Mouse (Mus musculus): Measurements from ENCODE around the gene Shroom3. TPM values are rescaled to one million over a fixed set of nuclear protein-coding genes. Genes with fewer than 3 reads are reported as not detected.

The Shroom3 gene
- total and polyA plus RNA-seq, 3 experiments = 0.04 to 0.11 TPM; not detected in 1

- Histone ChIP-seq H3K79me2 (replicated peaks; ENCODE audit: control insufficient read depth, extremely low read depth, insufficient read depth, poor library complexity, severe bottlenecking) (no peaks in the 10 kb centered on the region), H3K36me3 (replicated peaks in 1 of 2; ENCODE audit: control insufficient read depth in 1 of 2, insufficient read depth in 1 of 2, low read length in 1 of 2) (no peaks in the 10 kb centered on the region), H3K4me3 (replicated peaks in 1 of 3; ENCODE audit: low read depth in 2 of 3, low read length in 2 of 3, poor library complexity in 1 of 3) (no peak overlapping the region), H3K27ac (ENCODE audit: insufficient read depth, low read depth) (no peak overlapping the region), H3K27me3 (replicated peaks) (no peaks in the 10 kb centered on the region), H3K4me2 (ENCODE audit: insufficient read depth, low read depth, poor library complexity, severe bottlenecking) (no peak overlapping the region), H3K4me1 (ENCODE audit: control insufficient read depth in 1 of 2, insufficient read depth in 2 of 2) (no peaks in the 10 kb centered on the region), H3K9me3 (replicated peaks; ENCODE audit: low read length) (no peaks in the 10 kb centered on the region), H3K9ac (ENCODE audit: insufficient read depth, low read depth) (no peak overlapping the region)
- DNase-seq (ENCODE audit: extremely low read depth) = no peak
- TF ChIP-seq RAD21 (IDR thresholded peaks at IDR 0.05; ENCODE audit: low read depth, low read length) = no peak
- no peak for TF ChIP-seq IRF4 (IDR thresholded peaks at IDR 0.05; ENCODE audit: low read depth, low read length)
- TF ChIP-seq HCFC1 (IDR thresholded peaks at IDR 0.05; ENCODE audit: low read depth, low read length) = no peak
- no peak for TF ChIP-seq MEF2A (IDR thresholded peaks at IDR 0.05; ENCODE audit: borderline replicate concordance, low read depth, low read length)
- no peak for TF ChIP-seq NELFE (IDR thresholded peaks at IDR 0.05; ENCODE audit: low read depth, low read length)
- TF ChIP-seq ZKSCAN1 (IDR thresholded peaks at IDR 0.05; ENCODE audit: borderline replicate concordance, low read depth, low read length) = no peak
- TF ChIP-seq KAT2A (IDR thresholded peaks at IDR 0.05; ENCODE audit: insufficient replicate concordance, low read length) = no peak
- TF ChIP-seq UBTF (IDR thresholded peaks at IDR 0.05; ENCODE audit: low read depth, low read length) = no peak
- no peak for TF ChIP-seq EP300 (IDR thresholded peaks at IDR 0.05; ENCODE audit: low read length)
- no peak for TF ChIP-seq GABPA (IDR thresholded peaks at IDR 0.05; ENCODE audit: insufficient replicate concordance, low read depth, low read length)
- TF ChIP-seq RCOR1 (conservative IDR thresholded peaks at IDR 0.05; ENCODE audit: low read depth, low read length) = no peak
- dilution Hi-C loops (cut with MboI; ENCODE audit: extremely low pct_ligation_motif_present, extremely low pct_unique_long_range_greater_than_20kb, low sequenced_read_pairs) (no loop called here), in situ Hi-C loops (cut with MboI; ENCODE audit: low pct_ligation_motif_present, low pct_unique_long_range_greater_than_20kb, low sequenced_read_pairs) (no loop called here)
Observed at GRCm38 (mm10) chr5:92918170-92918569, 234.9 kb downstream of the Shroom3 start.

GRCm38 (mm10) chr5:92918866-92919265 lies 235.6 kb downstream of the Shroom3 start:
- in situ Hi-C loops (cut with MboI; ENCODE audit: low pct_ligation_motif_present, low pct_unique_long_range_greater_than_20kb, low sequenced_read_pairs) (no loop called here), dilution Hi-C loops (cut with MboI; ENCODE audit: extremely low pct_ligation_motif_present, extremely low pct_unique_long_range_greater_than_20kb, low sequenced_read_pairs) (no loop called here)
- Histone ChIP-seq H3K4me3 (replicated peaks in 1 of 3; ENCODE audit: low read depth in 2 of 3, low read length in 2 of 3, poor library complexity in 1 of 3) (no peak overlapping the region), H3K4me1 (ENCODE audit: control insufficient read depth in 1 of 2, insufficient read depth in 2 of 2) (no peaks in the 10 kb centered on the region), H3K9ac (ENCODE audit: insufficient read depth, low read depth) (no peak overlapping the region), H3K4me2 (ENCODE audit: insufficient read depth, low read depth, poor library complexity, severe bottlenecking) (no peak overlapping the region), H3K9me3 (replicated peaks; ENCODE audit: low read length) (no peaks in the 10 kb centered on the region), H3K27ac (ENCODE audit: insufficient read depth, low read depth) (no peak overlapping the region), H3K27me3 (replicated peaks) (peaks cover 2% of the 10 kb centered on the region), H3K36me3 (replicated peaks in 1 of 2; ENCODE audit: control insufficient read depth in 1 of 2, insufficient read depth in 1 of 2, low read length in 1 of 2) (no peaks in the 10 kb centered on the region), H3K79me2 (replicated peaks; ENCODE audit: control insufficient read depth, extremely low read depth, insufficient read depth, poor library complexity, severe bottlenecking) (no peaks in the 10 kb centered on the region)
- TF ChIP-seq TBP (conservative IDR thresholded peaks at IDR 0.05; ENCODE audit: low read depth, low read length) (no peak), MEF2A (IDR thresholded peaks at IDR 0.05; ENCODE audit: borderline replicate concordance, low read depth, low read length) (no peak), MAZ (IDR thresholded peaks at IDR 0.05; ENCODE audit: low read depth, low read length) (no peak), SIN3A (IDR thresholded peaks at IDR 0.05; ENCODE audit: low read length) (no peak), UBTF (IDR thresholded peaks at IDR 0.05; ENCODE audit: low read depth, low read length) (no peak), ZKSCAN1 (IDR thresholded peaks at IDR 0.05; ENCODE audit: borderline replicate concordance, low read depth, low read length) (no peak), E2F4 (IDR thresholded peaks at IDR 0.05; ENCODE audit: insufficient replicate concordance, low read depth, low read length) (no peak), GABPA (IDR thresholded peaks at IDR 0.05; ENCODE audit: insufficient replicate concordance, low read depth, low read length) (no peak), ZMIZ1 (IDR thresholded peaks at IDR 0.05; ENCODE audit: low read depth, low read length) (no peak), NELFE (IDR thresholded peaks at IDR 0.05; ENCODE audit: low read depth, low read length) (no peak), HCFC1 (IDR thresholded peaks at IDR 0.05; ENCODE audit: low read depth, low read length) (no peak), KAT2A (IDR thresholded peaks at IDR 0.05; ENCODE audit: insufficient replicate concordance, low read length) (no peak), JUN (IDR thresholded peaks at IDR 0.05; ENCODE audit: insufficient read depth, low read depth, low read length) (no peak)
- DNase-seq (ENCODE audit: extremely low read depth) = no peak
